Mouse (Mus musculus): ENCODE measurements at regions not wholly inside any gene's neighbourhood (a gene's known extent, or its start where the extent isn't known, plus 50 kb on each side); places are given as distances from the start of the nearest gene placed in this dataset.

DNA sequence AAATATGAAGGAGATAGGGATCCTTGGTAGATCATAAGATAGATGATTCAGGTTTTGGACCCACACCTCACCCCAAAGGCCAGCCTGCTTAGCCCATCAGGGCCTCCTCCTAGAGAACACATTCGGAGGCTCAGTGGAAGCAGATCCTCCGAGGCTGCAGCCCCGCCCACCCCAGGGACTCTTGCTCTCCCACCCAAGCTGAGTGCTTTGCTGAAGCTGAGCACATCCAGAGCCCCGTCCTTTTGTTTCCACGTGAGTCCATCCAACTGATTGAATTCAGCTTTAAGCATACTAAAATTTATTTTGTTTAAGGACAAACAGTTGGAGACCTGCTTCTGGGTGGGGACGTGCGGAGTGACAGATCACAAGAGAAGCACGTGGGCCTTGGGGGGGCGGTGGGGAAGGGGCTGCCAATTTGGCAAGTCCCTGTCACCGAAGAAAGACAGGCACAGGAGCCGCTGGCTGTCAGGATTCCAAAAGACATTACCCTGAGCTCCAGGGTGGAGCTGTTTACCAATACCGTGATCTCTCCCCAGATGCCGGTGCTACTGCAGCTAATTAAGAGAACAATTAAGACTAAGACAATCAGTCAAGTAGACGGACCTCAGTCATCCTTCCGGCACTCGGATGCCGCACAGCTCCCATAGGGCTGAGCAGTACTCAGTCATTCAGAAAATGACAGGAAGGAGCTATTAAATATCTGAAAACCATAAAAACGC is 448.9 kb upstream of the Spred2 start:
- Histone ChIP-seq H3K9me3 (ENCODE audit: low read length) (no peaks in the 10 kb centered on the region), H3K4me2 (ENCODE audit: low read depth) (peak overlapping the region; percentile 48), H3K9ac (peak overlapping the region; percentile 25), H3K27ac (ENCODE audit: low read depth, low read length) (no peak overlapping the region), H3K4me3 (ENCODE audit: low read depth, low read length) (peak overlapping the region; percentile 29), H3K27me3 (ENCODE audit: insufficient read depth, low read length) (no peaks in the 10 kb centered on the region), H3K4me1 (ENCODE audit: insufficient read depth) (no peaks in the 10 kb centered on the region), H3K36me3 (ENCODE audit: insufficient read depth) (no peaks in the 10 kb centered on the region)
- no peak for TF ChIP-seq CTCF (IDR thresholded peaks at IDR 0.05; ENCODE audit: low read depth)
- peak; percentile 64 for ATAC-seq
- DNase-seq, result peak; percentile 25
- 16% methylated on average over 18 of the region's 18 CpGs for WGBS

DNA sequence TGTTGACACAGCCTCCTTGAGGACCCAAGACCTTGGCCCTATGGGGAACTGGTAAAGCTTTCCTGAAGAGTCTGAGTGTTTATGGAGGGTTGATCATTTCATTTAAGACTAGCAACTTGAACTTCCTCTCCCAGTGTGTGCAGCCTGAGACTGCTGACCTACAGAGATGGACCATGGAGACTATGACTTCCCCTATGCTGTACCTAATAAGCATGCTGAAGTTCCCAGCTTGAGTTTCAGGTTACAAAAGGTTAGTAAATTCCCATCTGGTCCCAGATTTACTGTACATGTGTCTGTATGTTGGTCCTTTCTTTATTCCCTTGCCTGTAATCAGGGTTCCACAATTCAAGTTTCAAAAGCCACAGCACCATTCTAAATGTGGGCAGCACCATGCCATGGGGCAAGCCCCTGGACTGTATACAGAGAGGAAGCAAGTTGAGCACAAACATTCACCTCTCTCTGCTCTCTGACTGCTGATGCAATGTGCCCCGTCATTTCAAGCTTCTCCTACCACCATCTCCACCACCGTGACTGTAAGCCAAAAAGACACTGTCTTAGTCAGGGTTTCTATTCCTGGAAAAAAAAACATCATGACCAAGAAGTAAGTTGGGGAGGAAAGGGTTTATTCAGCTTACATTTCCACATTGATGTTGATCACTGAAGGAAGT is 431.0 kb upstream of the Spred2 start:
- Histone ChIP-seq H3K4me2 (ENCODE audit: low read depth) (no peak overlapping the region), H3K27me3 (ENCODE audit: insufficient read depth, low read length) (no peaks in the 10 kb centered on the region), H3K36me3 (ENCODE audit: insufficient read depth) (no peaks in the 10 kb centered on the region), H3K9me3 (ENCODE audit: low read length) (no peaks in the 10 kb centered on the region), H3K4me1 (ENCODE audit: insufficient read depth) (no peaks in the 10 kb centered on the region), H3K27ac (ENCODE audit: low read depth, low read length) (no peak overlapping the region), H3K4me3 (ENCODE audit: low read depth, low read length) (no peak overlapping the region), H3K9ac (no peak overlapping the region)
- ATAC-seq (no peak), DNase-seq (no peak)
- no peak for TF ChIP-seq CTCF (IDR thresholded peaks at IDR 0.05; ENCODE audit: low read depth)
- WGBS, result 85% methylated on average over 2 of the region's 2 CpGs

DNA sequence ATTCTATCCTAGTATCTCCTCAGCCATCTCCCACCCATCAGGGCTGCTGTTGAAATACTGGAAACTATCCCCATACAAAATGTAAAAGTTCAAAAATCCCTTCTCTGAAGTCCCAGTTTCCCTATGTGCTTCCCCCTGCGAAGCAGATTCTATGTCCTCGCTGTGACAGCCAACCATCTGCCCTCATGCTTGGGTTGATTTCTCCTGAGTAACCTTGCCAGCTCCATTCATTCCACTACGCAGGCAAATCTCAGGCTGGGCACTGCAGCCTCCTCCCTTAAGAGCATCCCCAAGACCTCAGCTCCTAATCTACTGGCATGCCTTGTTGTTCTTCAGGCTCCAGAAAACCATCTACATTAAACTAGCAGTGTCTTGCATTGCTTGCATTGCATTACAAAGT is 402.5 kb upstream of the Spred2 start:
- Histone ChIP-seq H3K4me1 (ENCODE audit: insufficient read depth) (no peaks in the 10 kb centered on the region), H3K4me3 (ENCODE audit: low read depth, low read length) (no peak overlapping the region), H3K4me2 (ENCODE audit: low read depth) (no peak overlapping the region), H3K9ac (no peak overlapping the region), H3K9me3 (ENCODE audit: low read length) (no peaks in the 10 kb centered on the region), H3K27me3 (ENCODE audit: insufficient read depth, low read length) (peaks cover 2% of the 10 kb centered on the region; the same call in 1 of the 2 replicates), H3K36me3 (ENCODE audit: insufficient read depth) (no peaks in the 10 kb centered on the region), H3K27ac (ENCODE audit: low read depth, low read length) (no peak overlapping the region)
- 79% methylated on average over 3 of the region's 3 CpGs for WGBS
- DNase-seq, result no peak
- ATAC-seq, result no peak
- no peak for TF ChIP-seq CTCF (IDR thresholded peaks at IDR 0.05; ENCODE audit: low read depth)

DNA sequence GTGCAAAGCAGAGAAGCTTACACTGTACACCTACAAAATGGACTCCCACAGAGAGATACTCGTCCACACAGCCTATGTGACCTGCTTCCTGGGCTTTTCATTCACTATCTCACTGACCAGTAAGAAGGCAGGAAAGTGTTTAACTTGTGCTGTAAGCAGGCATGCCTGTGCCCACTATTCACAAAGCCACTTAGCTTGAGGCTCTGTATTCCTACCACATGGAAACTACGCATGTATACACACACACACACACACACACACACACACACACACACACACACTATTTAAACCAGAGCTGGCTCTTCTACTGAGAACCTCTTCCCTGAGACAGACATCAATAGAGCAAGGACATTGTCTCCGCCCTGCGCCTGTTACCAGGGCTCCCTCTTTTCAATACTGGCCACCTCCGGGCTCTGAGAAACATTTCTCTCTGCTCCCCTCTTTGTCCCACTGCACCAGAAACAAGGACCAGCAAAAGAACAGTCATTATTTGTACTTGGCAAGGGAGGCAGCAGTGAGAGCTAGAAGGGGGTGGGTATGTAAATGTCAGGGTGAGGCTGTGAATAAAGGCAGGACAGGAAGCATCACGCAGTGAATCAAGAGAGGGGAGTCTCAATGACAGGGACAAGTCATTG is 400.2 kb upstream of the Spred2 start:
- H3K9ac ChIP-seq, result no peak overlapping the region
- ATAC-seq (peak; percentile 92), DNase-seq (peak; percentile 41)
- no peaks in the 10 kb centered on the region for H3K36me3 ChIP-seq (ENCODE audit: insufficient read depth)
- no peaks in the 10 kb centered on the region for H3K4me1 ChIP-seq (ENCODE audit: insufficient read depth)
- 17% methylated on average over 6 of the region's 6 CpGs for WGBS
- no peak overlapping the region for H3K4me2 ChIP-seq (ENCODE audit: low read depth)
- H3K4me3 ChIP-seq (ENCODE audit: low read depth, low read length), result no peak overlapping the region
- H3K27me3 ChIP-seq (ENCODE audit: insufficient read depth, low read length), result peaks cover 4% of the 10 kb centered on the region; the same call in 1 of the 2 replicates
- no peak overlapping the region for H3K27ac ChIP-seq (ENCODE audit: low read depth, low read length)
- no peaks in the 10 kb centered on the region for H3K9me3 ChIP-seq (ENCODE audit: low read length)
- TF ChIP-seq CTCF (IDR thresholded peaks at IDR 0.05; ENCODE audit: low read depth), result no peak

DNA sequence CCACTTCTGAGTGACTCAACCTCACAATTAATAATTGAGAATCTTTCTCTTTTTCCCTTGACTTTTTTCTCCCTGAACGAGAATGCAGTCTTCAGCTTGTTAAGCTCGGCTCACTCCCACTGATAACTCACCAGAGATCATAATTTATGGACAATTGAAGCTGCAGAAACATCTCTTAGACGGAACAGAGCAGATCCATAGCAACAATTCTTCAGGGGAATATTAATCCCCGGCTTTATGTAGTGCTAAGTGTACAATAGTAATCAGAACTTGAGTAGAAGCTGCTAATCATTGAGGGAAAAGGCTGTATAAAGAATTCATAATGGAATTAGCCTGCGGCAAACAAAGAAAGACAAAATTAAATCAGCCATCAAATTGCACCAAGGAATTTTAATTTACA is 395.0 kb upstream of the Spred2 start:
- DNase-seq (no peak), ATAC-seq (no peak; the same call in 1 of the 2 replicates)
- 20% methylated on average over 5 of the region's 5 CpGs for WGBS

DNA sequence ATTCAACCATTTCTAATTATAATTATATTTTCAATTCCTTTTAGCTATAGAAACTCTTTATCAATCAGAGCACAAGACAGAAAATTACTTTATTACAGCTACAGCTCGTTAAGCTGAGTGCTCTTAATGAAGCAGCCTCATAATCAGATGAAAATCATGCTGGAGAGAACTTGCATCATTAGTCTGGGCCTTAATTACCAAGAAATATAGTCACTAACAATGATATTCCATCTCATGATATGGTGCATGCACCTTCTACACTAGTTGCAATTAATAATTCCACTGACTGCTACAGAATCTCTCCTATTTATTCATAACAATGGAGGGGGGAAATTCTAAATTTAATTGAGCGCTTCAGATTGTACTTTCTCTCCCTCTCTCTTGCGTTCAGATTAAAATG is 393.5 kb upstream of the Spred2 start:
- H3K27me3 ChIP-seq (ENCODE audit: insufficient read depth, low read length), result 0 out of 2 replicates have a peak, but pooled peaks cover 4% of the 10 kb centered on the region
- H3K4me3 ChIP-seq (ENCODE audit: low read depth, low read length), result no peak overlapping the region
- no peak overlapping the region for H3K4me2 ChIP-seq (ENCODE audit: low read depth)
- 41% methylated on average over 3 of the region's 3 CpGs for WGBS
- no peaks in the 10 kb centered on the region; the same call in 1 of the 2 replicates for H3K4me1 ChIP-seq (ENCODE audit: insufficient read depth)
- H3K9me3 ChIP-seq (ENCODE audit: low read length), result no peaks in the 10 kb centered on the region
- no peak for TF ChIP-seq CTCF (IDR thresholded peaks at IDR 0.05; ENCODE audit: low read depth)
- DNase-seq (no peak), ATAC-seq (no peak; the same call in 1 of the 2 replicates)
- no peak overlapping the region for H3K27ac ChIP-seq (ENCODE audit: low read depth, low read length)
- H3K36me3 ChIP-seq (ENCODE audit: insufficient read depth), result no peaks in the 10 kb centered on the region
- no peak overlapping the region for H3K9ac ChIP-seq

More for the DNA sequence above, 395.0 kb upstream of the Spred2 start:
- Histone ChIP-seq H3K4me3 (ENCODE audit: low read depth, low read length) (no peak overlapping the region), H3K9ac (no peak overlapping the region), H3K4me1 (ENCODE audit: insufficient read depth) (no peaks in the 10 kb centered on the region; the same call in 1 of the 2 replicates), H3K27ac (ENCODE audit: low read depth, low read length) (no peak overlapping the region), H3K36me3 (ENCODE audit: insufficient read depth) (no peaks in the 10 kb centered on the region), H3K9me3 (ENCODE audit: low read length) (no peaks in the 10 kb centered on the region), H3K27me3 (ENCODE audit: insufficient read depth, low read length) (0 out of 2 replicates have a peak, but pooled peaks cover 4% of the 10 kb centered on the region), H3K4me2 (ENCODE audit: low read depth) (no peak overlapping the region)
- no peak for TF ChIP-seq CTCF (IDR thresholded peaks at IDR 0.05; ENCODE audit: low read depth)
